Mouse (Mus musculus) right cerebral cortex, postnatal 10 days (tissue): ENCODE measurements around the gene Pagr1b.

Experiments
- DNase-seq, 2 experiments: peaks; one replicate each; pipeline ENCODE4 v3.0.0; 2021; ENCODE audit warnings: low spot score in 2 of 2

Gene Pagr1b

DNA sequence TGATC is at the start of gene Pagr1b:
Gene Pagr1b (minus strand): TSS at position 4 of the 5 bp plus-strand sequence.
- no peak for DNase-seq

DNA sequence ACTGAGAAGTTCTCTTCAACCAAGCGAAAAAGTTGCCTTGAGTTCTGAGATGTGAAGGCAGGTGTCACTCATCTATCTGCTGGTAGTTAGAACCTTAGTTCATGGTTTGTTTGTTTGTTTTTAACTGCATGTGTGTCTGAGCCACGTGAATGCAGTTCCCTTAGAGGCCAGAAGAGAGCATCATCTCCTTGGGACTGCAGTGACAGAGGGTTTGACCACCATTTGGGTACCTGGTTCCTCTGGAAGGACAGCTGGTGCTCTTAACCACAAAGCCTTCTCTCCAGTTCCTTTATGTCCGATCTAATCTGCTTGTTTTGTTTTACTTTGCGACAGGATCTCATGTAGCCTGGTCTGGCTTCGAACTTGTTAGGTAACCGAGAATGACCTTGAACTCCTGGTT is 49.3 kb upstream of the Pagr1b start:
- DNase-seq = no peak

DNA sequence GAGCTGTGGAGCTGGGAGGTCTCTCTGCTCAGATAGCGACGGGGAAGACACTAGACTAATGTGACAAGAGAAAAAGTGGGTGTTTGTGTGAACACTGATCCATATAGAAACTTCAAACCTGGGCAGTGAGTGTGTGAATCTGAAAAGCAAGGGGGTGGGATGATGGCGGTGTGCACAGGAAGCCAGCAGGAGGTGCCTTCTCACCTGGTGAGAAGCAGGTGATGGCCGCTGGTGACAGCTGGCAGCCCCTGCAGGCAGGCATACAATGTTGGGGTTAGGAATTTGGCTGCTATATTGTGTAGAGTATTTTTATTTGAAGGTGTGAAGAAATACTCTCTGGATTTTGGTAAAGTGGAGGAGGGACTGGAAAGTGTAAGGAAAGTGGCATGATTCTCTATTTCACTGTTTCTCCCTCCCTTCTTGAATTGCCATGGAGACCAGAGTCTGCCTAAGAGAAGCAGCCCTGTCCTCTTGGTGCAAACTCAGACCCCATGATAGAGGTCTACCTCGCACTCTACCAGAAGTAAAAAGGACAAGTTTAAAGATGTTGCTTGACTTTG is 38.8 kb upstream of the Pagr1b start:
- no peak for DNase-seq

DNA sequence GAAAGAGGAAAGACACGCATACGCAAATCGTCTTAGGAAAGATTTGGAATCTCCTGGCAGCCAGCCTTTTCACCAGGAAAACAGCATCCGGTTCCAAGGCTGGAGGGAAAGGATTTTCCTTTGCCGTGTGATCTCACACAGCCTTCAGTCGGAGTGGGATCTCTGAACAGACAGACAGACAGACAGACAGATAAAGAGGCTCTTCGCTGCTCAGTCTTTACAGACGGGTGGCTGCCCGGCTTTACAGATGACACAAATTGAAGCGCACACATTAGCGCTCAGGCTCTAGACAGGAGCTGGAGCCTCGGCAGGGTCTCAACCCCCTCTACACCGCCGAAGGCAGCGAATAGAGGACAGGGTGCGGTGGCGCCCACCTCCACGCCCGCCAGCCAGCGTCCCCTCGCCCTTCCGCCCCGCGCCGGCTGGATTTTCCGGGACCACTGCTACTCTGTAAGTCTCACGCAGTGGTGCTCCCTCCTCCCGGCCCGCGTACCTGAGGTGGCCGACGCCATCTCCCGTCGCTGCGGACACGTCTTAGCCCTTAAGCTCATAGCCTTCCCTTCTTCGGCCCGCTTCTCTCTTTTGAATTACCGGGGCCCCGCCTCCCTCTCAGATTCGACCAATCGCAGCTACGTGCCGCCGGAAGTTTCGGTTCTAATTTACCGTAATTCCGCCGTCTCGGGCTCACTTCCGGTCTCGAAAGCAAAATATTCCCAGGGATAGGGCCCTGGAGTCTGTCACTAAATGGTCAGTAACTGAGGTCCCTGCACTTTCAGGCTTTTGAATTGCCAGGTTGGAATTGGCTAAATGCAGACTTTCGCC is 25.8 kb upstream of the Pagr1b start, which contains the start of gene Kif22:
Gene Kif22 (minus strand): TSS at position 621 of the 822 bp plus-strand sequence.
- peak; percentile 93 to 94 for DNase-seq

DNA sequence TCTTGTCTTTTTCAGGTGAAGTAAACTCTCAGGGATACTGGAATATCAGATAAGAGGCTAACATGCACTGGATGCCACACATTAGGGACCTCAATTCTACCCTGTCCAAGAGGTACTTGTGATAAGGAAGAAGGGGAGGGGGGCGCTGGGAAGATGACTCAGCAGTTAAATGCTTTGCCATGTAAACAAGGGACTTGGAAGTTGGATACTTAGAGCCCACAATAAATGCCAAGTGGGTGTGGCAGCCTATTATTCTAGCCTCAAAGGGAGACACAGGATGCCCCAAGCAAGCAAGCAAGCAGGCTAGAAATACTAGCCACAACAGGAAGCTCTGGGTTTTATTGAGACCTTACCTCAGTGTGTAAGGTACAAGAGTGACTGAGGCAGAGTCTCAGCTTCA is 15.0 kb upstream of the Pagr1b start:
- DNase-seq = peak in 1 of 2 experiments; percentile 22

DNA sequence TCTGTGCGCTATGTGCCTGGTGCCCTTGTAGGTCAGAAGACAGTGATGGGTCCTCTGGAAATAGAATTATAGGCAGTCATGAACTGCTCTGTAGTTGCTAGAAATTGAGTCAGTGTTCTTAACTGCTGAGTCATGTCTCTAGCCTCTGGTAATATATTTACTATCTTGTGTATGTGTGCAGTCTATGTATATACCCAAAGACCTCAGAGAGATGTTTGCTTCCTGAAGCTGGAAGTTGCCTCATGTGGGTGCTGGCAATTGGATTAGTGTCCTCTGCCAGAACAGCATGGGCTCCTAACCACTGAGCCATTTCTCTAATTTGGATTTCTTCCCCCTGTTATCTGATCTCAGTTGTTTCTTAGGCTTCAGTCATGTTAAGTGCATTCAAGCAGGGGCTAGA is 13.9 kb upstream of the Pagr1b start:
- no peak for DNase-seq

DNA sequence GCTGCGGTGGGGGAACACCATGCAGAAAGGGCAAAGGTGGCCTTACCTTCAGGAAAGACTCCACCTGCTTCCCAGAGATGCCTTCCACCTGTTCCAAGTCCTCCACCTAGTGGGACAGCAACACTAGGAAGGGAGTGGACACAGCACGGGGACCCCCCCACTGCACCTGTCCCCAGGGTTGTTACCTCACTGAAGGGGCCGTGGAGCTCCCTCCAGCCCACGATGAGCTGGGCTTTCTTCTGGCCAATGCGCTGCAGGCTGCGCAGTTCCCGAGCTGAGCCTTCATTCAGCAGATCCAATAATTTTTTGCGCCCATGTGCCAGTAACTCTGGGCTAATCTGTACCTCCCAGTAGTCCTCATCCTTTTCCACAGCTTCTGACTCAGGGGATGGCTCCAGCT is 11.6 kb upstream of the Pagr1b start:
- peak in 1 of 2 experiments; percentile 56 for DNase-seq

DNA sequence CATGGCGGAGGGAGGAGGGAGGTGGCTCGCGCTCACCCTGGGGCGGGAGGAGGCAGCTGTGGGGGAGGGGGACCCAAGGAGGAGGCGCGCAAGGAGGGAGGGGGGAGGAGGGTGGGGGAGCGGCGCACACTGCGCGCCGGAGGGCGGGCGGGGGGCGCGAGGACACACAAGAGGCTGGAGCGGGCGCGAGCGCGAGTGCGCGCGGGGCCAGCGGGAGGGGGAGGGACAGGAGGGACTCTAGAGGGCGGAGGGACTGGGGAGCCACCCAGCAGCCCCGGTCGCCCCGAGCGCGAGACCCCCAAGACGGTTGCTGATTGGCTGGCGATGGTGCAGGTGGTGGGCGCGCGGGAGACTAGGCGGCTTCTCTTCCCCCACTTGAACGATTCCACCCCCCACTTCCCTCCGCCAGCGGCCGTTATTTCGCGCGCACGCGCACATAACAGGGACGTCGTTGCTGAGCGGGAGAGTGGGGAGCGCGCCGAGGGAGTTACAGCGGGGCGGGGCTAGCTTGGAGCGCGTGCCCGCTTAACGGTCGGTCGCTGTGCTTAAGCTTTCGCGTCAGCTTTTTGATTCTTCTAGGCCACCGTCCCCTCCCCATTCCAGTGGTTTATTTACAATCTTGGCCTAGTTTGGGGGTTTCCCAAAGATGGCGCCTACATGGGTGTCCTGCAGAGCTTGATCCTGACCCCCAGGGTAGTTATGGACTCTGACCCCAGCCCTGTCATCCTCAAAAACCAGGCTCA is 10.9 kb upstream of the Pagr1b start, which contains the start of gene Maz:
Gene Maz (minus strand): TSS at position 54 of the 743 bp plus-strand sequence.
- peak; percentile 100 for DNase-seq

DNA sequence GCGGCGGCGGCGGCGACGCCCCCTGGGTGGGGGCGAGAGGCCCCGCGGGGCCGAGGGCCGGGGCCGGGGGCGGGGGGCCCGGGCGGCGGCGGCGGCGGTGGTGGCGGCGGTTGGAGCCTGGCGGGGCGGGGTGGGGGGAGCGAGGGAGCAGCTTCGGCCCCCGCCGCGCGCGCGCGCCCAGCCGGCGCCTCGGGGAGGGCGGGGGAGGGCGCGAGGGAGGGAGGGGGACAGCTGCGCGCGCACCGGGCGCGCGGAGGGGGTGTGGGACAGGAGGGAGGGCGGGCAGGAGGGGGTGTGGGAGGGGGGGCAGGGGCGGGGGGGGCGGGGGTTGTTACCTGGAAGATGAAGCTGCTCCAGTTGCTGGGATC is 10.3 kb upstream of the Pagr1b start:
- no peak for DNase-seq

DNA sequence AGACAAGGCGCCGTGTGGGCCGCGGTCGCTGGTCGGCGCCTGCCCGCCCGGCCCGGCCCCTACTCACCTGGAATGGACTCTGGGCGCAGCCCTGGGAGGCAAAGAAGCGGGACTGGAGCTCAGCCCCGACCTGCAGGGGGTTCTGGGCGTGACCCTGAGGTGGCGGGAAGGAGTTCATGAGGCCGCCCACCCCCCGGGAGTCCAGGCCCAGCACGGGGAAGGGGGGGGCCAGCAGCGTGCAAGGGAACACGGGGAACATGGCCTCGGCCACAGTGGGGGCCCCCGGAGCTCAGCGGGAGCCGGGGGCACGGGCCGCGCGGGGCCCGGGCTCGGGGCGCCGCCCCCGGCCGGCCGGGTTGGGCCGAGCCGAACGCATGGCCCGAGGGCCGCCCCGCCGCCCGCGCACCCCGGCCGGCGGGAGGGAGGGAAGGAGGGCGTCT is 9.9 kb upstream of the Pagr1b start:
- DNase-seq = peak; percentile 75 to 78

DNA sequence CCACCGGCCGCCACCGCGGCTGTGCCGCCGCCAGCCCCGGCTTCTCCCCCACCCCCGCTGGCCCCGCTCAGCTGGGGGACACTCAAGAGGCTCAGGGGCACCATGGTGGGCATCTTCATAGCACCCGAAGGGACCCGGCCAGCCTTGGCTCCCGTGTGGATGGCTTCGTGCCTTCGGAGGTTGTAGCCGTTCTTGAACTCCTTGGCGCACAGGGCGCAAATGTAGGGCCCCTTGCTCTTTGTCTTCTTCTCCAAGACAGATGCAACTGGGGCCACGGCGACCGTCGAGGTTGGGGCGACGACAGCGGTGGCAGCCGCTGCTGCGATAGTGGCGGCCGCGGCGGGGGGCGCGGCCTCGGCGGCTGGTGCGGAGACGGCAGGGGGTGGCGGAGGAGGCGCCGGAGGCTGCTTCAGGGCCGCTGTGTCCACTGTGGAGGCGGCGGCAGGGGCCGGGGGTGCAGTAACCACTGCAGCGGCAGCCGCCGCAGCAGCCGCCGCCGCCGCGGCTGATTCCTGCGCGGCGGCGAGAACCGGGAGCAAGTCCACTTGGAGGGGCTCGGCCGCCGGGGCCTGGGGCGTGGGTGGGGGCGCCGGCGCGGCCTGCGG is 9.4 kb upstream of the Pagr1b start:
- DNase-seq = peak; percentile 57 to 66

DNA sequence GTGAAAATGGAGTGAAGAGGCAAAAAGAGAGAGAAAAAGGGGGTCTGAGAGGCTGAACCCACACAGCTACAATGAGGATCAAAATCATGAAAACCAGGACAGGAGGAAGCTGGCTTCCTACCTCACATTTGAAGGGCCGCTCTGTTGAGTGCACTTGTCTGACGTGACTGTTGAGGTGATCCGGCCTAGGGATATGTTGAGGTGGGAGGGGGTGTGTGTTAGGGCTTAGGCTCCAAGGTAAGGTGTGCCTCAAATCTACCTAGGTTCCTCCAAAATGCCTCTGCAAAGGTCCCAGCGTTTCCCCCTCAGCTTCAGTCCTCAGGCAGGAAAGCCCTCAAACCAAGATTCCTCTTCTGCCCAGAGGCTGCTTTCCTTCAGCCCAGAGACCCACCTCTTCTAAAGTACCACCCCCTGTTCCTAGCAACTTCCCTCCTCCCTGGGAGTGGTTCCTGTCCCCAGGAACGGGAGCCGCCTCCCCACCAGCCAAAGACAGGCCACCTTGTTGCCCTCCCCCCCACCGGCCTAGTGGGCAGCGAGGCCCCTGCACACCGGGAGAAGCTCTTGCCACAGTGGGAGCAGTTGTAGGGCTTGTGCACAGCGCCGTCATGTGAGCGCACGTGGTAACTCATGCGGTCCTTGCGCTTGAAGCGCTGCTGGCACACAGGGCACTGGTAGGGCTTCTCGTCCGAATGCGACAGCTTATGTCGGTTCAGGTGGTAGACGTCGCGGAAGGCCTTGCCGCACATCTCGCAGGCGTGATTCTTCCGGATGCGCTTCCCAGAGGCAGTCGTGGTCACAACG is 8.7 kb upstream of the Pagr1b start:
- DNase-seq = peak; percentile 87 to 91

DNA sequence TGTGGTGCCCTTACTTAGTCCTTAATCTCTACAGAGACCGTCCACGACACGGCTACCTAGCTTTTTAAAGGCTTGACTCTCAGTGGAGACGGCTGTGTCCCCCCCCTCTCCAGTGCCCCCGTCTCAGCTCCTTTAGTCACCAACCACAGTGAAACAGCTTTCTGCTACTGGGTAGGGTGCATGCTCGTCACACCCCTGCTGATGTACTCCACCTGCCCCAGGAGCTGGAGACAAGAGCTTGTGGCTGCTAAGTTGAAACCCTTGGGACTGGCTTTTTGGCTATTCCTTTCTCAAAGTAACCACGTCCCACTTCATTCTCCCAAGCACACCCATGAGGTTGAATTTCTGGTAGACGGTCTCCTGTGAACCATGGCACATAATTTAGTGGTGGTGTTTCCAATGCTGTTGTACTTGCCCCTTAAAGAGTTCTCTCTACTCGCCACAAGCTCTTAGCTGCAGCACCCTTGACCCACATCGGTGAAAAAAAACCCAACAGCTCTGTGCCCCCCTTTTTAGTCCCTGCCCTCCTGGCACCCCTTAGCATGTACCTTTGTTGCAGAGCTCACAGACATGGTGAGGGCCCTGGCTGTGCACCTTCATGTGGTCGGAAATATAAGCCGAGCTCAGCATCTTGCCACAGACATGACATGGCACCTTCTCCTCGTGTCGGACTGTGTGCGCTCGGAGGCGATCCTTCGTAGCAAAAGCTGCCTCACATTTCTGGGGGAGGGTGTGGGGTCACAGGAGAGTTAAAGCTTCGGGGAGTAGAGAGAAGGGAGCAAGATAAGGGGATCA is 7.8 kb upstream of the Pagr1b start:
- DNase-seq = peak in 1 of 2 experiments; percentile 51

DNA sequence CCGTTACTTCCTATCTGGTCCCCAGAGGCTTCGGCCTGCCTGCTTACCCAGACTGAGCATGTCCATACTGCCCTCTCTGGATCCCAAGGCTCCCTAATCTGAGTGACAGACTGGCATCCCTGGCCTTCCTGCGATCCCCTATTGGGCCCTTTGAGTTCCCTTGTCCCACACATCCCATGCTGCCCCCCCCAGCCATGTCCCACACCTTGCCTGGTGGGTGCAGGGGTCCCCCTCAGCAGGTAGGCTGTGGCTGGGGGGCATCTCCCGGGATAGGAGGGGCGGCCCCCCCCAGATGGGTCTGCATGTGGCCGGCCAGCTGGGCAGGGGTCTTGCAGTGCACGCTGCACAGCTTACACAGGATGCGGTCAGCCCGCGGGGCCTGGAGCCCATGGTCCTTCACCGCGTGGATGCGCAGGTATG is 7.0 kb upstream of the Pagr1b start:
- peak in 1 of 2 experiments; percentile 56 for DNase-seq

DNA sequence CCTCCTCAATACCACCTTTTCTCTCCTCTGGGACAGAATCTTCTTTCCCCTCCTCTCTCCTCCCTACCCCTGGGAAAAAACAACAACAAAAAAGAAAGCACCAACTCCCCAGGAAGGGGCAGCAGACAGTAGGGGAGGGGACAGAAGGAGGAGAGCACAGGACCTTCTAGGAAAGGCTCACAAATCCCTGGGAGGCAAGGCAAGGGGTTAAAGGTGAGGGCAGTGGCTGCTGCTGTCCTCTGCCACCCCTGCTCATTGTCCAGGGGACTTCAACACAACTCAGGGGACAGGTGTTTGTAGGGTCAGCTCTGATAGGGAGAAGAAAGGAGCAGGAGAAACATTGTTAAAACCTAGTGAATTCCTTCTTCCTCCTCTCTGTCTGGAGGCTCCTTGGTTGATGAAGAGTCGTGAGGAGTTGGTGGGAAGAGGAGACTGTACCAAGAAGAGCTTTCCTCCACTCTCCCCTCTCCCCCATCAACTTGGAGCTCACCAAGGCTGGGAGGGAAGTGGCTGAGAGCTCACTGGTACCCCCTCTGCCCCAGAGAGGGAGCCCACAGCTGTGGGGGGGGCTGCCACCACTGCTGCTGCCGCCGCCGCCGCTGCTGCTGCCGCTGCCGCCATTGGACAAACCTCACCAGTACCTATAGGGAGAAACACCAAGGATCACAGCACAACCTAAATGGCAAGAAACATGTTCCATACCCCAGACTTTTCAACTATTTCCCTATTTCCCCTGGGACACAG is 6.4 kb upstream of the Pagr1b start:
- DNase-seq = no peak

DNA sequence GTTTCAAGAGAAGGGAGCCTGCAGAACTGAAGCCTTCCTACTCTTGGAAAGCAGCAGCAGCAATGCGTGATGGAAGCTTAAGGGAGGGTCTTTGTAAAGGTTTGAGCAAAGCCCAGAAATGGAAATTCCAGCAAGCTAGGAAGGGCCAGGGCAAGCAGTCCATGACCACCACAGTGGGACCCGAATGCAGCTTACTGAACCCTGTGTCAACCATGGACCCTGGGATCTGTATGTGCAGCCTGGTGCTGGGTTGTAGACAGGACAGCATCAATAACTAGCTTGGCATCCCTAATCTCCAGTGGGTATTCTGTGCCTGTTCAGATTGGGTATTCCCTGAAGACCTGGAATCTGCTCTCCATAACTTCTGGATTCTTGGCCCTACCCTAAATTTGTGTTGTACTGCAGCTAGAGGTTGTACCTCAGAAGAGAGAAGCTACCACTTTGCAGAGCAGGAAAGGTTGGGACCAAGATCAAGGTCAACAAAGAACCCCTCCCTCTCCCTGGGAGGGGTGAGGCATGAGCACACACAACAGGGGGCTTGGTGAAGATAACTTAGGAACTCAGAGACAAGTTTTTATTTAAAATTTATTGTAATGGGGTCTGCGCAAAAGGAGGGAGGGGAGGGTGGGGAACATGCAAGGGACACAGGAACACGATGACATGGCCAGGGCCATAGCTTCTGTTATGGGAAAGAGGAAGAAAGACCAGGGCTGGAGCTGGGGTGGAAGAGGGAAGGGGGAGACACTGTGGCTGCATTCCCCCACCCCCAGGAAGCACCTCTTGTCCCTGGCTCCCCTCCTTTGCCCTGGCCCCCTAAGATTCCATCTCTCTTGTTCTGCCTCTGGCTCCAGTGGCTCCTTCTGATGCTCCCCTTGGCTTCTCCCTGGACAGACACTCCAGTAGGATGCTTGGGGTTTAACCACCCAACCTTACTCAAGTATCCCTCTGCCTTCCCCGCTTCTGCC is 5.6 kb upstream of the Pagr1b start:
- peak in 1 of 2 experiments; percentile 56 for DNase-seq

DNA sequence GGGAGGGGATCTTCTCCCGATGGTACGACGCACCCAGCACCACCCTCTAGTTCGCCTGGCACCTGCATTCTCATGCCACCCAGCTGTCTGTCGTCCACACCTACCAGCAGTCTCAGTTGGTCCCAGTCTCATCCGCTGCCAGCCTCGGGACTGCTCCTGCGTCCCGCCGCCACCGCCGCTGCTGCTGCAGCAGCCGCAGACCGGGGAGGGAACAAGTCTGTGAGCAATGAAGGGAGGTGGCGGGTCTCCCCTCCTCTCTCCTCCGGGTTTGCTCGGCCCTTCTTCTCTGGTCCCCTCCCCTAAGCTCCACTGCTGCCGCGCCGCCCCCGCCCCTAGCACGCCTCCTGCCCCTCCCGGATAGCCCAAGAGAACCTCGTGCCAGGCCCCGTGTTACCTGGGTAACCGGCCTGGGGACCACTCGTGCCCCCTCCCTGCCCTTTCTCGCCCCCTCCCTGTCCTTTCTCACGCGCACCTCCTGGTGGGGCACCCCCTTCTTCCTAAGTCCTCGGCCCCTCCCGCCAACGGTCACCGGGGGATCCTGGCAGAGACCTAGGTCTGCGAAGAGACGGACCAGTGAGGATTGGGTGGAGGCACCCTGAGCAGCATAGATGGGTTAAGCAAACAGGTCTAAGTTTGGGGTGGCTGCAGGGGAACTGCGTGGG is 4.7 kb upstream of the Pagr1b start, which contains the start of the genes Gm42742 and Prrt2:
Gene Gm42742 (minus strand): TSS at position 197 of the 662 bp plus-strand sequence.
Gene Prrt2 (minus strand): TSS at position 311 of the 662 bp plus-strand sequence.
- DNase-seq = peak; percentile 86 to 90

DNA sequence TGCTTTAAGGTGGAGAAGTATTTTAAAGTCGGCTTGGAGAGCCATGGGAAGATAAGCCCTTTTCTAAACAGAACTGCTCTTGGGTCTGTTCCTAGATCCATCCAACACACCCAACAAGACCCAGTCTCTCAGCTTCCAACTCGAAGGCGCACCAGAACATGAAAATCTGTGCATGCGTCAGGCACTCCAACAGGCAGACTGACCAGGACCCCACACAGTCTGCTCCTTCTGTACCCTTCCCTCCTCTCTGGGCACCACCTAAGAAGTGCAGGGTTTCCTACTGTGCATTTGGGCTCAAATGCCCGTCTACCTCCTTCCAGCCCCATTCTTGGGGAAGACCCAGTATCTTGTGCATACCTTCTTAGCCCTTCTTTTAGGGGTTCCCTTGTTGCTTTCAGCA is 4.2 kb upstream of the Pagr1b start:
- peak in 1 of 2 experiments; percentile 49 for DNase-seq
